In genomic region chr10:77606855-77607254, GRCm38 (mm10) we compare ENCODE assay signal across 9 mouse cellular contexts. TPM values are rescaled to one million over a fixed set of nuclear protein-coding genes. Genes with fewer than 3 reads are reported as not detected.
DNase-seq lines count a peak whose midpoint lies in the region; ATAC-seq and TF ChIP-seq lines count a peak whose summit lies in the region.
"Had no signal": no experiment of that assay in that cellular context is flagged by ENCODE, and none has a peak within 500 bp of the region (broad histone marks: within the 10 kb centered on the region; RNA-seq: fewer than 3 reads in every experiment).

No protein-coding gene starts in this region.

- ATAC-seq in kidney, postnatal 0 days (replicated peaks; ENCODE audit: low FRiP score, low read depth): peak; percentile 5; the same call in 1 of the 2 replicates
- ATAC-seq in hindbrain, embryonic 12.5 days (ENCODE audit: low FRiP score): peak; percentile 33
- 0 out of 2 replicates have a peak, but pooled peaks have one; percentile 4 for ATAC-seq in megakaryocyte progenitor cell, adult 5-6 weeks (replicated peaks; ENCODE audit: poor library complexity)

- H3K9me3 ChIP-seq in kidney, postnatal 0 days (replicated peaks; ENCODE audit: low read length): no peaks in the 10 kb centered on the region
- H3K9me3 ChIP-seq in hindbrain, embryonic 12.5 days (replicated peaks): 0 out of 2 replicates have a peak, but pooled peaks cover 4% of the 10 kb centered on the region

- no peak for TF ChIP-seq CTCF in kidney, postnatal 0 days (IDR thresholded peaks at IDR 0.05; ENCODE audit: low read depth)

- no peaks in the 10 kb centered on the region for H3K27me3 ChIP-seq in kidney, postnatal 0 days (ENCODE audit: insufficient read depth, low read length)
- no peaks in the 10 kb centered on the region for H3K27me3 ChIP-seq in hindbrain, embryonic 12.5 days

- WGBS in kidney, postnatal 0 days: 26% methylated on average over 7 of the region's 7 CpGs
- WGBS in hindbrain, embryonic 12.5 days: 45% methylated on average over 7 of the region's 7 CpGs

- H3K4me1 ChIP-seq in kidney, postnatal 0 days (replicated peaks; ENCODE audit: insufficient read depth, low read length): peaks cover 10% of the 10 kb centered on the region; the same call in 1 of the 2 replicates
- peaks cover 16% of the 10 kb centered on the region for H3K4me1 ChIP-seq in hindbrain, embryonic 12.5 days

- peak overlapping the region; percentile 99 for H3K27ac ChIP-seq in kidney, postnatal 0 days
- peak overlapping the region; percentile 94 for H3K27ac ChIP-seq in hindbrain, embryonic 12.5 days

- DNase-seq in kidney, postnatal 0 days (ENCODE audit: low spot score): no peak
- no peak for DNase-seq in kidney, adult 18-20 months
- DNase-seq in T-cell, adult 2 months (ENCODE audit: low spot score): peak; percentile 78
- DNase-seq in cerebellum, postnatal 36 days: no peak
- no peak for DNase-seq in frontal cortex, postnatal 36 days (ENCODE audit: low spot score in 2 of 2)
- DNase-seq in layer of hippocampus, adult 9-11 months: no peak

- H3K9ac ChIP-seq in kidney, postnatal 0 days (ENCODE audit: low read depth, low read length): peak overlapping the region; percentile 92
- H3K9ac ChIP-seq in hindbrain, embryonic 12.5 days: peak overlapping the region; percentile 75

- H3K36me3 ChIP-seq in kidney, postnatal 0 days (ENCODE audit: insufficient read depth, low read length): peaks cover 18% of the 10 kb centered on the region; the same call in 1 of the 2 replicates
- peaks cover 28% of the 10 kb centered on the region for H3K36me3 ChIP-seq in hindbrain, embryonic 12.5 days

- peak overlapping the region; percentile 93 for H3K4me2 ChIP-seq in kidney, postnatal 0 days (ENCODE audit: low read length)
- H3K4me2 ChIP-seq in hindbrain, embryonic 12.5 days (replicated peaks): peak overlapping the region; percentile 83

- H3K4me3 ChIP-seq in kidney, postnatal 0 days (replicated peaks; ENCODE audit: low read depth, low read length): peak overlapping the region; percentile 70
- peak overlapping the region; percentile 58 for H3K4me3 ChIP-seq in hindbrain, embryonic 12.5 days

RNA-seq across cellular contexts. Expression of gene Gm49325, which starts 0.9 kb away (rescaled TPM):
- 13.1 and 15.2 TPM in 2 replicates for polyA plus RNA-seq in kidney, postnatal 0 days (2015; fragmentation: Nextera tagmentation; extraction: Ambion mirVana)
- polyA plus RNA-seq in hindbrain, embryonic 12.5 days (2016; fragmentation: Nextera tagmentation; extraction: Ambion mirVana): 13.2 and 13.3 TPM in 2 replicates
- not detected in 2 replicates for total RNA-seq in megakaryocyte progenitor cell, adult 5-6 weeks (2015)
- 1.1 TPM in 1 of 2 replicates, not detected in the other for total RNA-seq in megakaryocyte progenitor cell, adult 5-6 weeks (2017)
- polyA plus RNA-seq: brain, embryonic 14.5 days had no signal

RNA-seq across cellular contexts. Expression of gene Sumo3, which starts 1.0 kb away (rescaled TPM):
- polyA plus RNA-seq in kidney, postnatal 0 days (2015; fragmentation: Nextera tagmentation; extraction: Ambion mirVana): 313 and 335 TPM in 2 replicates
- 276 and 287 TPM in 2 replicates for polyA plus RNA-seq in hindbrain, embryonic 12.5 days (2016; fragmentation: Nextera tagmentation; extraction: Ambion mirVana)
- 34.5 and 38.8 TPM in 2 replicates for total RNA-seq in megakaryocyte progenitor cell, adult 5-6 weeks (2015)
- total RNA-seq in megakaryocyte progenitor cell, adult 5-6 weeks (2017): 187 and 212 TPM in 2 replicates

RNA-seq across cellular contexts. Expression of gene Ube2g2, which starts 15.2 kb away (rescaled TPM):
- polyA plus RNA-seq in kidney, postnatal 0 days (2015; fragmentation: Nextera tagmentation; extraction: Ambion mirVana): 51.4 and 53.5 TPM in 2 replicates
- polyA plus RNA-seq in hindbrain, embryonic 12.5 days (2016; fragmentation: Nextera tagmentation; extraction: Ambion mirVana): 81.6 and 82.3 TPM in 2 replicates
- 22.8 and 25.1 TPM in 2 replicates for total RNA-seq in megakaryocyte progenitor cell, adult 5-6 weeks (2015)
- 30.4 and 34.2 TPM in 2 replicates for total RNA-seq in megakaryocyte progenitor cell, adult 5-6 weeks (2017)

RNA-seq across cellular contexts. Expression of gene Pttg1ip, which starts 25.3 kb away (rescaled TPM):
- polyA plus RNA-seq in kidney, postnatal 0 days (2015; fragmentation: Nextera tagmentation; extraction: Ambion mirVana): 210 and 216 TPM in 2 replicates
- 77.2 and 78.8 TPM in 2 replicates for polyA plus RNA-seq in hindbrain, embryonic 12.5 days (2016; fragmentation: Nextera tagmentation; extraction: Ambion mirVana)
- total RNA-seq in megakaryocyte progenitor cell, adult 5-6 weeks (2015): 54.1 and 60.0 TPM in 2 replicates
- total RNA-seq in megakaryocyte progenitor cell, adult 5-6 weeks (2017): 31.8 and 37.6 TPM in 2 replicates
